Mouse (Mus musculus) monocyte, adult 2 months (primary cell): ENCODE measurements at regions not wholly inside any gene's neighbourhood (a gene's known extent, or its start where the extent isn't known, plus 50 kb on each side); places are given as distances from the start of the nearest gene placed in this dataset.

ENCODE experiments used
- DNase-seq, 2 experiments: peaks; one replicate each; pipeline ENCODE4 v3.0.0; 2022; ENCODE audit warnings: low spot score in 2 of 2, low read depth in 1 of 2

DNA sequence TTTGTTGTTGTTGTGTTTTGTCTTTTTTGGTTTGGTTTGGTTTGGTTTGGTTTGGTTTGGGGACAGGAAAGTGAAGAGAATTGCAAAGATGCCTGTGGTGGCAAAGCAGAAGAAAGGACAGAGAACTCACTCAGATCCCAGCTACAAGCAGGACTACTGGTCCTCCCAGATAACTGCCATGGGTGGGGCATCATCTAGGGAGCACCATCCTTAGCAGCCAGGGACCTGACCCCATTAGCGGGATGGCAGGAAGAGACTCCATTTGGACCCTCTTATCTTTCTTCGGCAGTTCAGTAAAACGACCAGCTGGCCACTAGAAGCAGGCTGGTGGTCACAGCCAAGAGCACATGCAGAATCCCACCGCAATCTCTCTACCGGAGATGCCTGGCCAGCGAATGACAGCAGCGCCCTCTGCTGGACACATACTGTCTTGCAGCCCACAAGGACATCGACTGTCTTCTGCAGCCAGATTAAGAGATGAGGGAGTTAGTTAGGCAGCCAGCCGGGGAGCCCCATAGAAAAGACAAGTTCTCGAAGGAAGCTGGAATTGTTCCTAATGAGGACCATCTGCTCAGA is 119.8 kb downstream of the Gm9195 start:
- DNase-seq = peak; percentile 2 to 9

DNA sequence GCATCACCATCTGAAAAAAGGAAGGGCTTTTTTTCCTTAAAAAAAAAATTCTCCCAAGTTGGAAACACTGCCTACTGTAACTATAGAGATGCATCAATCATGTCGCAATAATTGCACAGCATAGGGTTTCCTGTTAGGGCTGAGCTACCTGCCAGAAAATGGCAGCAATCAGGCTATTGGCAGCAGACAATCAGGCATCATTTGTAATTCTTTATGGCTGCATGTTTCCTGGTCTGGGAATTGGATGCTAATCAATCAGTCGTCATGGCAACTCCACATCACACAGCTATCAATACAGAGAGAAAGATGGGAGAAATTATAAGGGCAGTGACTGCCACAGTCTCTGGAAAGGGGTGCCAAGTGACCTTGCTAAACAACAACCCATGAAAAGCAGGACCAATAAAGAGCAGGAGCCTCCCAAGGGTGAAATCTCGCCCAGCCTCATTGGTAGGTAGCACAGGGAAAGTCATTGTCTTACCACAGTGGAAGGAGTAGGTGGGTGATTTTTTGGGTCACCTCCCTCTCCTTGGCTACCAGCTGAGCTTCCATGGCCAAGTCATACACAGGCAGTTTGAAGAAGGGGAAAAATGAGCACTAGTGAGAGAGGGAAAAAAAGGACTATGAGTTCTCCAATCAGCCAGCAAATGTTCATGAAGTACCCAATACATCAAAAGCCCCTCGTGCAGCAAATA is 130.7 kb downstream of the Gm9195 start:
- no peak for DNase-seq

DNA sequence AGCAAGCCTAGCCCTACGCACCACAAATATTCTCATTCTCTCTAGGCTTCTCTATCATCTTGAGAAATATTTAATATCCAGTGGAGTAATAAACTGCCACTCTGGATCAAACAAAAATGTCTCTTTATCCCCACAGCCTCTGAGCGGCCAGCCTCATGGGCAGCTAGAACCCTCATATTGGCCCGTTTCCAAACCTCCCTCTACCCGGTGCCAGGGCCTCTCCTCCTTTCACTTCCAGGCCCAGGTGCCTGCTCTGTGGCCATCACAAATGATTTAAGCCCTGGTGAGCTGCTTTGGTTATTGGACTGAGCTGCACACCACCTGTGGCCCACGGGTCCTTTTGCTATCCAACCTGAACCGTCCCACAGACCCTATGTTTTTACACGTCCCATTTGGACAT is 131.5 kb downstream of the Gm9195 start:
- no peak for DNase-seq

DNA sequence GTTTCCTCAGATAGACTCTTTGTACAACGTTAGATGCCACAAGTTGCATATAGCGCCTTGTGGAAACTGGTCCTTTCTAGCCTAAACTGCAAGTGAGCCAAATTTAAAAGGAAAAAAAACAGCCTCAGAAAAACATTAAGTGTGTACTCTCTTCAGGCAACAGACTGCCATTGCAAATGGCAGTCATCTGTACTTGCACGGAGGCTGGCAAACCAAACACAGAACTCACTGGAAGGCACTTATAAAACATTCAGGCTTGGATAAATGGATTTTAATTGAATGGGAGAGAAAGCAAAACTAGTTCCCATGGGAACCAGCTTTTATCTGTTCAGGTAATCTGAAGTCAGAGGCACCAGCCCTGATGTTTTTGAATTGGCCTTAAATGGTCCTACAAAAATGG is 133.7 kb downstream of the Gm9195 start:
- no peak for DNase-seq

DNA sequence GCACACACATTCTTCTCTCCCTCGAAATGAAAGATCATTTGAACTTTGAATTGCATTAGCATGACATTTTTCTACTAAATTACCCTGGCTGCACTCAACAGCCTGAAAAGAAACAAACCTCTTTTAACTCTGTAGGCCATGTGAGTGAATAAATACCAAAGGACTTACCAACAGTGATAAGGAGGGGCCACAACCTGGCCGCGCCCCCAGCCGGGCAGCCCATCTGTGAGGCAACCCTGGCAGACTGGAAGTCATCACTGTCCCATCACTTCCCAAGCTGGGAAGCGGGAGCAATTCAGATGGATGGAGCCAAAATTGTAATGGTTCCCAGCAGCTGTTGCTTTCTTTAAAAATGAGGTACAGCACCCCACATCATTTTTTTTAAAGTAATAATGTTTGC is 149.5 kb downstream of the Gm9195 start:
- no peak for DNase-seq

DNA sequence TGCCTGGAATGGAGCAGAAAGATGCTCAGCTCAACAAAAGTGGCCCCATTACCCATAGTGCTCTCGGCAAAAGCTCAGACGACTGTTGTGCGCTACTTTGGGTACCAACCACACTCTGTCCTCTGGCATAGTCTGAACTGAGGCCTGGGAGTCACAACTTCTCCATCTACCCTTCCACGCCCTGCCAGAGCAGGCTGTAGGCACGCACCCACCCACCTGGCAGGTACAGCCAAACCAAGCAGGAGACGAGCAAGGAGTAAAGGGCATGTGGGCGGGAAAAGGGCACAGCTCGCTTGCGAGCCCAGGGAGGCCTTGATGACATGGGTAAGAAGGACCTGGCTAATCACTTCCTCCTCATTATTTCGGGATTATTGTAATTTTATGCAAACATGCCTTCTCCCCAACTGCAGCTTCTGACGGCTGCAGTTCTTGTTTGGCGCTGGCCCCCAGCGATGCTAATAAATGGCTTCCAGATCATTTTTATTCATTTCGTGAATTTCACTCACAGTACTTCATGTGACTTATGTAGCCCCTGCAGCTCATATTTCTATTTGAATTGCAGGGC is 150.0 kb downstream of the Gm9195 start:
- no peak for DNase-seq

DNA sequence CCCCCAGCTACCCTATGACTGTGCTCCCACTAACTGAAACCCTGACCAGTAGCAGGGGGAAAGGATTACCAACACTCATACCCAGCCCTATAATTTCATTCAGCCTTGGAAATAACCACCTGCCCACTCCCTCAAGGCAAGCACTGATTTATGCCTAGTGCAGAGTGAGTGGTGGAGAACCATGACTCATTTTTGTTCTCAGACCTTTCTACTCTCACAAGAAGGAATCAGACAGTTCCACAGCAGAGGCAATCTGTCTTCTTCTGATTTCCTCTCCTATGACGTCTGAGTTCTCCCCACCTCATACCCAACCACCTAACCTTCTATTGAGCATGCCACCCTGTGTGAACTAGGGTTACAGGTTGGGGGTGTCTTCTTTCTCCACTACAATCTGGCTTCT is 153.6 kb downstream of the Gm9195 start:
- DNase-seq = no peak

DNA sequence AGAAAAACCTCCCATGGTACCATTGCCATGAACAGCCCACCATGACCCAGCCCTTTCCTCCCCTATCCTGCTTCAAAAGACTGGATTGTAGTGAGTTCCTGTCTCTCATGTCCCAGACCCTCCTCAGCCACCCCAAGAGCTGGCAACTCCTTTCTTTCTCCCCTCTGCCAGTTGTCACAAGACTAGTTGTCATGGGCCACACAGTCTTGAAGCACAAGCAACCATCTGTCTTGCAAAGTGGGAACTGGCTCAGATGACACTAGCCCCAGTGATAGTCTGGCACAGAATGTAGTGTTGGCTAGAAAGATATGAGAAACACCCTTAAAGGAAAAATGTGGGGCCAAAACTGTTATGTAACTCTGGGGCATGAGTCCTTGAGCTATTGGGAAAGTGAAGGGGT is 187.8 kb downstream of the Gm9195 start:
- DNase-seq = no peak

DNA sequence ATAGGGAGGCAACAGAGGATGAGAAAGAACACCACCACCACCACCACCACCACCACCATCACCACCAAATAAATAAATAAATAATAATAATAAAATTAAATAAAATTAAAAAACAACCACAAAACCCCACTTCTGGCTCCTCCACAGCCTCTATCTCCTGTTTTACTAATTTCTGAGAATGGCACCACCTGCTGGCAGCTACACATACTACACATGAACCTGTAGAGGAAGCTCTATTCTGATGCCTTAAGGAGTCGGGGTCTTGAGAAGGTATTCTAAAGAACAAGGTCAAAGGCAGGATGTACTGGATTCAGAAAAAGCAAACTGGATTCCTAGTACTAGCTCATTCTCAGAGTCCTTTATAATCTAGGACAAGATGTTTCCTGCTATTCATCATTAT is 191.6 kb downstream of the Gm9195 start:
- no peak for DNase-seq

DNA sequence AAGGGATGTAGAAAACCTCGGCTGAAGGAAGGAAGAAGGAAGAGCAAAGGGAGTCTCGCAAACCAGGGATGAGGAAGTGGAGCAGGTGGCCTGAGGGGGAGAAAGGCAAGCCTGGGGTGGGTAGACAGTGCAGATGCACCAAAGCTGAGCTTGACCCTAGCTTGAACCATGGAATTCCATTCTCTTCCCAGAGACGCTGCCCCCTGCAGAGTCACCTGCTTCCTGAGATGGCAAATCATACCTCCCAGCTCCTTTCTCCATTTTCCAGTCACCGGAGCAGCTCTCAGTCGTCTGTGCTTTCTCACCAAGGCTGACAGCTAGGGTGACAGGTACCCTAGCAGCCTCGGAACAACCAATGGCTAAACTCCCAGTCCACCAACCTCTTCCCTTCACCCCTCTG is 197.0 kb downstream of the Gm9195 start:
- DNase-seq = no peak

DNA sequence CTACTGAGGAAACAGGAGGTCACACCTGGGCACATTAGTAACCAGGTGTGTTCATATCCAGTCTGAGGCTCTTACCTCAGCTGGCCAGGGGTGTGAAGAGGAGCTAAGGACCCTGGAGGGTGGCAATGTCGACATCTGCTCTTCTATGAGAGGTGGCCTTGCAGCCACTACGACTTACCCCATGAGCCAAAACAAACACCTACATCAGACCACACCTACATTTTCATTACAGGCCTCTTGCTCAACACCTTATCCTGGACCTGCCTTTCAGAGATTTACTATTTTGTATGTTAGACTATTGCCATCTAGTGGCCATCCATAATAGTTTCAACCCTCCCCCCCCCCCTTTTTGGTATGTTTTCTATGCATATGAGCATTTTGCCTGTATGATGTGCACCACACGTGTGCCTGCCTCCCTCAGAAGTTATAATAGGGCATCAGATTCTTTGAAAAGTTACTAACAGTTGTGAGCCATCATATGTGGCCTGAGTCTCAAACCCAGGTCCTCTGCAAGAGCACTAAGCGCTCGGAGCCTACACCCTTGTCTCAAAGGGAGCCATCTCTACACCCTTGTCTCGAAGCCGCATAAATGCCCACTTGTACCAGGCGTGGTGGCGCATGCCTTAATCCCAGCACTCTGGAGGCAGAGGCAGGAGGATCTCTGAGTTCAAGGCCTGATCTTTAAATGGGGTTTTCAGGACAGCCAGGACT is 197.8 kb downstream of the Gm9195 start:
- DNase-seq = no peak

DNA sequence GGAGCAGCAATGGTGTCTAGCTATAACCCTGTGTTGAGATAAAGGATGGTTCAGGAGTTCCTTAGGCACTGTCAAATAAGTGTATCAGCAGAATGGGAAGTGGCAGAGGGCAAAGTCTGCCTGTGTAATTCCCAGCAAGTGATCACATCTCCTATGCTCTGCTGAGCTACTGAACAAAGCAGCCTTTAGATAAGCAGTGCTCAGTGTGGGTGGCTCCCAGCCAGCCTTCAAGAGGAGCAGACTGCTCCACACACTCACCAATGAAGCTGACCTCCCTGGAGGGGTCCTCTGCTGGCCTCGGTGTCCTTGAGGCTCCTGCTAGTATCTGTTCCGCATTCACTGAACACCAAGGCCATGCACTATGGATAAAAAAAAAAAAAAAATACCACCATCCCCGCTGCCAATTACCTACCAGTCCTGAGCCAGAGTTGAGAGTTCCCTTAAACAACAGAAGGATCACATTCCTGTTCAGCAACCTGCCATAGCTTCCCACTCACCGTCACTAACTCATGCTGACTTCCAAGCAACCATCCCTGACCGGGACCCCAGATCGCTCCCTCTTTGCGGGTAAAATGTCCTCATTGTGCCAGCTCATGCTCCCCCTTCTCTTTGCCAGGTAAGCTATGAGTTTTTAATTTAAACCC is 198.9 kb downstream of the Gm9195 start:
- DNase-seq = no peak

DNA sequence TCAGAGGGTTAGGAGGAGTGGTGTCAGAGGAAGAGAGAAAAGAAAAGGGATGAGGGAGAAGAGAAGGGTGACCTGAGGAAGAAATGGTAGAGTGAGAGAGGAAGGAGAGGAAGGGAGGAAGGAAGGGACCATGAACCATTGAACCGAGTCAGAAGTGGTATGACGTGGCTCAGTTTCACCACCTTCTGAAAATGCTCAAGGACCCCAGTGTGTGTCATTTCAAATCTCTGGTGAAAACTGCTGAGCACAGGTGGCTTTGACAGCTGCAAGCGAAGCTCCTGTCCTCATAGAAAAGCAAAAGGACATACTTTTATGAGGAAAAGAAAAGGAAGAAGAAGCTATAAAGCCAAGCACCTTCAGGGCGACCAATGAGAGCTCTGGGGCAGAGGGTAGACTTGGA is 214.3 kb downstream of the Gm9195 start:
- no peak for DNase-seq

DNA sequence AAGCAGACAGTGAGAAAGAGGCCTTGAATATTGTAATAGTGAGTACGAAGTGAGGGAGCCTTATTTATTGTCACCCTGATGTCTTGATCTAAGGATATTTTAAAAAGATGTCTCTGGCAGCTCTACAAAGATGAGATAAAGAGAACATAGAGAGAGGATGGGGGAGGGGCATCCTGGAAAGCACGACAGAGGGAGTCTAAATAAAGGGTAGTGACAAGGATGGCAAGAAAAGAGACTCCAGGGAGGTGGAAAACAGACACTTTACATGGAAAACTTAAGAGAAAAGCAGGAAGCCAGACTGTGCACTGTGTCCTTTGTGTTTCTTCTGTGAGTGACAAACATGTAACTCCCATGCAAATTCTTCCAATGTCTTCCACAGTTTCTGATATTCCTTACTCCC is 232.4 kb downstream of the Gm9195 start:
- no peak for DNase-seq

DNA sequence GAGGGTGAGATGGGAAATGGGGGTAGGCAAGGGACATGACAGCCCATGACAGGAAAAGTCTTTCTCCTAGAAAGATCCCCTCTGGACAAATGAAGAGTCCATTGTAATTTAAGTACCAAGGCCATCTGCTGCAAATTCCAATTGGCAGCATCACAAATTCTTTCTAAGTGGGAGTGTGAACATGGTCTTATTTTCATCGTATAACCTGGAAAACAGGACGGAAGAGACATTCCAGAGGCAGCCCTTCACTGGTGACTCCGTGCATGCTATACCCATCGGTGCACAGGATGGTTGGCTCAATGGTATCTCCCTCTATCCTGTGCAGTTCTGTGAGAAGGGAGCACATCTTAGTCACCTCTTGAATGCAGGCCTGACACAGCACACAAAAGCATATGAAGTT is 249.8 kb downstream of the Gm9195 start:
- no peak for DNase-seq

DNA sequence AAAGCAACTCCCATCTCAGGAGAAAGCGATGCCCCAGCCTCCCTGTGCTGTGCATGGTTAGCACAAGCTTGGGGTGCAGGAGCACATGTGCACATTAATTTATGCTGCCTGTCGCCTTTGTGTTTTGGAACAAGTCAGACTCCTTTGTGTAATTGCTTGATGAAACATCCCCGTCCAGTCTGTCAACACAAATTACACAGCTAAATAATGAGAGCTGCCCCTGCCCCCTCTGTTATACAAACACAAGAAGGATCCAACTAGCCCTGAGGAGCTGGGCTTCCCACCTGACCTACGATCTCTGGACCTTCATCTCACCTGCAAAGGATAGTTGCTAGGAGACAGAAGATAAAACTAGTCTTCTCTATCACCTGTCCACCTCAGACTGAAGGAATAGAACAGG is 251.4 kb downstream of the Gm9195 start:
- DNase-seq = no peak

DNA sequence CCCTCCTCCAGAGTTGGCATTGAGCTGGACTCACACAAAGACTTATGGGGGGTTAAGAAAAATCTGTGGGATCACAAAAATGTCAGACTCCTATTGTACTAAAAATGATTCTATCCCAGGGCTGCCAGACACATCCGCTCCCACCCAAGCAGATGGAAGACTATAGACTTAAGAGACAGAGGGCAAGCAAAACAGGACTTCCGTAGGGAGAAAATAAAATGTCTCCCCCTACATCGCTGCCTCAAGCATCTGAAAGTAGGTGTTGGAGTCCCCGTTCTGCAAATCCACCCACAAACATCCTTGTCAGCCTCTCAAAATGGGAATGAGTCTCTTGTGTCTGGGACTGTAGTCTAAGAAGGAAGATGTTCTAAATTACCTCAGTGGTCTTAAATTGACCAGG is 253.3 kb downstream of the Gm9195 start:
- DNase-seq = no peak

DNA sequence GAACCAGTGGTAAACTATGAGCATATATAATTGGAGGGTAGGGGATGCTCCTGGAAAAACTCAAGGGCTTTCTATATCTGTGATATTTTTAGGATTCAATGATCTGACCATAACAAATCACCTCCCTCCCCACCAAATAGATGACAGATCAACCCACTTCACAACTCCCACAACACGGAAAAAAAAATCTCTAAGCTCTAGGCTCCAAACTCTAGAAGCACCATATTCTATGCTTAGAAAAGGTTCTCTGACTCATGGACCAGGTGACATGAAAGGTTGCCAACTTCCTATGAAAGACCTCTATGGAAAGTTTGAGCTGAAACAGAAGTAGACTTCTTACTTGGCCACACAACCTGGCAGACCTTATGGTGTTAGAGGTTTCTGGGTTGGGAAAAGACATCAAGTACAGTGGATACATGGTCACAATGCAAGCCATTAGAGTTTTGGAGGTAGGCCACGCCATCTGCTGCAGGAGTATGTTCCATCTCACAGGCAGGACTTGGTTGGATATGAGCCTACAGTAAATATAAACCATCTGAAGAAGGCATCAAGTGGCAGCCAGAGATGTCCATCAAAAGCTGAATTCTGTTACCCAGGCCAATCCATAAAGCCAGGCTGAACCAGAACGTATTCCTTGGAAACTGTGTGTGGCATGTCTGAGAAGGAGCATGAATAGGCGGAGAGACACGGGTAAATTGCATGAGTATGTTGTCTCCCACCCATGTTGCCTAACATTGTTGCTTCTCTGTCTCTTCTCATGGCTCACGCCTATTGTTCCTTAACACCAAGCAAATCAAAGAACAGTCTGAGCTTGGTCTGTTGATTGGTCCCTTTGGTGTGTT is 257.2 kb downstream of the Gm9195 start:
- DNase-seq = no peak

DNA sequence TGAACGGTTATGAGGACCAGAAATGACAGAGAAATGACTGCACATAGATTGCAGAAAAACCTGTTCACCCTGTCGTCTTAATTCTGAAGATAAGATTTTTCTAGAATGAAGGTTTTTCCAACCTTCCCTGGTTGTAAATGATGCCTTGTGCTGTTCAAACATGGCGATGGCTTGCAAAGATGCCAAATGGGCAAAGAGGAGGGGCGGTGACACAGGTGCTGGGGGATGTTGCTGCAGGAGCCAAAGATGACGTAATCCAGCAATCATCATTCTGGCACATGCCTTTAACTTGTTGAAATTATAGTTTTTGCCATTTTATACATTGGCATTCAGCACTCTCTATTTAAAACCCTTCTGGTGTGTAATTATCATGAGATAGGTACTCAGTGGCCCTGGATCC is 263.8 kb downstream of the Gm9195 start:
- no peak for DNase-seq

DNA sequence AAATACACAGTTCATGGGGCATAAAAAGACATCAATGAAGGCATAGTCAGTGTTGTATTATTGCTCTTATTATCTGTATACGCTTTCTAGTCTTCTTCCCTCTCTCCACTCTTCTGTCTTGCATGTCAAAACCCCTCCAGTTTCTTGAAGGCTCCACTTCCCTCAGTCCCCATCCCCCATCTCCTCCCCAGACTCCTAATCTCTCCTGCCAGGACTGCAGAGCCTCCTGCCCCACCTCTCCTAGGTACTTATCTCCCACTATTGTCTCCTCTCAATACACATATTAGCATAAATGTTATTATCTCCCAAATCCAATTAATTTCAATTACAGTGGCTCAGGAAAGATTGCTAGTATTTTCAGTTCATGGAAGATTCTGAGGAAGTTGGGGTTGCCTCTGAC is 264.2 kb downstream of the Gm9195 start:
- no peak for DNase-seq

DNA sequence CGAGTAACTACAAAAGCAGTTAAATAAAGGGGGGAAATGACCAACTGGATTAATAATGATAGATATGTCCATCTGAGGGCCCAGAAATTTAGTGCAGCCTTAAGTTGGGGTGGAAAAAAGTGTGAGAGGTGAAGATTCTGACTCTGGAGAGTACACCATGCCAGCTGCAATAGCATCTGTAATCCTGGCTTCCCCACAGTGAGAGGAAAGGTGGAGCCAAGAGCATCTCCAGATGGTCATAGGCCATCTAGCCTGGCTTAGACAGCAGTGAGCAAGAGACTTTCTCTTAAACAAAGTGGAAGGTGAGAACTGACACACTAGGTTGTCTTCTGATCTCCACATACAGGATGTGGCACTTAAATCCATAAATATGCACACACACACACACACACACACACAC is 264.7 kb downstream of the Gm9195 start:
- DNase-seq = no peak
